10 mouse cellular contexts compared by ENCODE assay signal in the genomic region with DNA sequence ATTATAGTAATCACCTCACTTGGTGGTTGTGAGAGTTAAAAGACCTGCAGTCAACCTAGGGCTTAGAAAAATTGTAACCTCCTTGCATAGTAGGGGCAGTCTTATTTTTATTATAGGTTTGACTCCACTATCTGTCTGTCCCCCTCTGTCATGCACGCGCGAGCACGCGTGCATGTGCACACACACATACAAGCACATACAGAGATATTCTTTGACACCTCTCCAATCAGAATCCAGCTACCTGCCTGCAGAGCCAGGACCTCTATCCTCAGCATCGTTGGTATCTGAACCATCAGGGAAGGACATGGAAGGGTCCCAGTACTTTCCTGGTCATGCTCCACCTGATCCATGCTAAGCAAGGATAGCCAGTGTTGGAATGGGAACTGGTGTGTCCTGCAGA. TPM values are rescaled to one million over a fixed set of nuclear protein-coding genes. Genes with fewer than 3 reads are reported as not detected.
DNase-seq lines count a peak whose midpoint lies in the region; ATAC-seq and TF ChIP-seq lines count a peak whose summit lies in the region.
"Had no signal": no experiment of that assay in that cellular context is flagged by ENCODE, and none has a peak within 500 bp of the region (broad histone marks: within the 10 kb centered on the region; RNA-seq: fewer than 3 reads in every experiment).

No protein-coding gene starts in this region.

- no peaks in the 10 kb centered on the region; the same call in 1 of the 2 replicates for H3K79me2 ChIP-seq in heart, adult 2 months (replicated peaks; ENCODE audit: control insufficient read depth, insufficient read depth, low read length)

- no peaks in the 10 kb centered on the region for H3K27me3 ChIP-seq in heart, adult 2 months (ENCODE audit: control insufficient read depth, insufficient read depth, low read length)
- peaks cover 43% of the 10 kb centered on the region for H3K27me3 ChIP-seq in heart, embryonic 10.5 days (ENCODE audit: insufficient read depth, poor library complexity, severe bottlenecking)
- H3K27me3 ChIP-seq in hindbrain, embryonic 15.5 days = no peaks in the 10 kb centered on the region
- H3K27me3 ChIP-seq in neural tube, embryonic 13.5 days = peaks cover 23% of the 10 kb centered on the region; the same call in 1 of the 2 replicates

- TF ChIP-seq CTCF in heart, adult 2 months (IDR thresholded peaks at IDR 0.05) = no peak
- no peak for TF ChIP-seq CTCF in lung, adult 2 months (IDR thresholded peaks at IDR 0.05; ENCODE audit: insufficient read depth, low read length)

- intact Hi-C loops in heart, adult 2 months (cut with DNase I) = loop anchor here (2.0 kb wide), 1 partner anchor 52 kb away; no protein-coding TSS in a partner anchor

- TF ChIP-seq POLR2A in heart, adult 2 months (IDR thresholded peaks at IDR 0.05; ENCODE audit: insufficient read depth, low read depth, low read length) = no peak
- TF ChIP-seq POLR2A in lung, adult 2 months (IDR thresholded peaks at IDR 0.05; ENCODE audit: borderline replicate concordance, extremely low read depth, low read depth, low read length) = no peak

- no peak for DNase-seq in heart, adult 2 months
- DNase-seq in heart, embryonic 10.5 days (ENCODE audit: low spot score) = no peak
- DNase-seq in lung, adult 2 months = no peak
- no peak for DNase-seq in lung, postnatal 36 days
- DNase-seq in thymus, postnatal 25 days = no peak
- DNase-seq in cerebellum, postnatal 14 days = no peak

- H3K36me3 ChIP-seq in heart, adult 2 months (ENCODE audit: control insufficient read depth, insufficient read depth, low read length) = no peaks in the 10 kb centered on the region
- no peaks in the 10 kb centered on the region for H3K36me3 ChIP-seq in heart, embryonic 10.5 days
- no peaks in the 10 kb centered on the region for H3K36me3 ChIP-seq in hindbrain, embryonic 15.5 days
- no peaks in the 10 kb centered on the region for H3K36me3 ChIP-seq in neural tube, embryonic 13.5 days

- peak overlapping the region; percentile 94; the same call in 1 of the 2 replicates for H3K4me2 ChIP-seq in hindbrain, embryonic 15.5 days
- H3K4me2 ChIP-seq in neural tube, embryonic 13.5 days = peak overlapping the region; percentile 61

- 81% methylated on average over 6 of the region's 6 CpGs for WGBS in heart, adult 2 months
- WGBS in heart, embryonic 10.5 days = 93% methylated on average over 6 of the region's 6 CpGs
- 82% methylated on average over 6 of the region's 6 CpGs for WGBS in lung, adult 2 months
- 91% methylated on average over 6 of the region's 6 CpGs for WGBS in hindbrain, embryonic 15.5 days
- WGBS in neural tube, embryonic 13.5 days = 92% methylated on average over 6 of the region's 6 CpGs

- no peaks in the 10 kb centered on the region for H3K9me3 ChIP-seq in heart, embryonic 10.5 days
- no peaks in the 10 kb centered on the region for H3K9me3 ChIP-seq in hindbrain, embryonic 15.5 days
- H3K9me3 ChIP-seq in neural tube, embryonic 13.5 days = no peaks in the 10 kb centered on the region

- TF ChIP-seq EP300 in heart, adult 2 months (IDR thresholded peaks at IDR 0.05; ENCODE audit: insufficient read depth, low read depth, low read length) = no peak

- peak overlapping the region; percentile 81 for H3K27ac ChIP-seq in heart, adult 2 months
- H3K27ac ChIP-seq in heart, embryonic 10.5 days = no peak overlapping the region
- no peak overlapping the region for H3K27ac ChIP-seq in hindbrain, embryonic 15.5 days (replicated peaks)
- H3K27ac ChIP-seq in neural tube, embryonic 13.5 days (replicated peaks) = no peak overlapping the region

- peaks cover 11% of the 10 kb centered on the region for H3K4me1 ChIP-seq in heart, adult 2 months (ENCODE audit: control insufficient read depth, insufficient read depth, low read length)
- peaks cover 63% of the 10 kb centered on the region for H3K4me1 ChIP-seq in heart, embryonic 10.5 days
- H3K4me1 ChIP-seq in lung, adult 2 months (ENCODE audit: control insufficient read depth, insufficient read depth, low read length) = peaks cover 7% of the 10 kb centered on the region; the same call in 1 of the 2 replicates
- H3K4me1 ChIP-seq in hindbrain, embryonic 15.5 days (replicated peaks) = peaks cover 14% of the 10 kb centered on the region; the same call in 1 of the 2 replicates
- peaks cover 20% of the 10 kb centered on the region for H3K4me1 ChIP-seq in neural tube, embryonic 13.5 days (replicated peaks)

- H3K4me3 ChIP-seq in heart, adult 2 months = peak overlapping the region; percentile 90
- no peak overlapping the region for H3K4me3 ChIP-seq in heart, embryonic 10.5 days
- H3K4me3 ChIP-seq in lung, adult 2 months (replicated peaks; ENCODE audit: extremely low read depth, low read depth, low read length) = peak overlapping the region; percentile 54
- no peak overlapping the region for H3K4me3 ChIP-seq in hindbrain, embryonic 15.5 days
- peak overlapping the region; percentile 51; the same call in 1 of the 2 replicates for H3K4me3 ChIP-seq in neural tube, embryonic 13.5 days
- H3K4me3 ChIP-seq: myocyte had no signal

- H3K9ac ChIP-seq in heart, adult 2 months (ENCODE audit: low read depth, low read length) = 0 out of 2 replicates have a peak overlapping the region, but pooled peaks have one; percentile 89
- H3K9ac ChIP-seq in hindbrain, embryonic 15.5 days = no peak overlapping the region
- H3K9ac ChIP-seq in neural tube, embryonic 13.5 days = no peak overlapping the region

- ATAC-seq in hindbrain, embryonic 15.5 days (ENCODE audit: low FRiP score, low read depth) = no peak
- no peak for ATAC-seq in neural tube, embryonic 13.5 days (ENCODE audit: low read depth)

RNA-seq across cellular contexts. Expression of gene Lrrc32, which starts 1.8 kb away (rescaled TPM):
- total RNA-seq in heart, adult 2 months (2021) = 10 to 100 TPM; 13.6 to 13.7 TPM
- 14.5 and 21.9 TPM in 2 replicates for polyA plus RNA-seq in heart, adult 2 months (2012; rRNA removed)
- 4.8 and 7.3 TPM in 2 replicates for polyA plus RNA-seq in heart, embryonic 10.5 days (2016; fragmentation: Nextera tagmentation; extraction: Ambion mirVana)
- 38.4 and 49.3 TPM in 2 replicates for polyA plus RNA-seq in lung, adult 2 months (2012; rRNA removed)
- polyA plus RNA-seq in hindbrain, embryonic 15.5 days (2015; fragmentation: Nextera tagmentation; extraction: Ambion mirVana) = 4.6 and 5.6 TPM in 2 replicates
- polyA plus RNA-seq in neural tube, embryonic 13.5 days (2015; fragmentation: Nextera tagmentation; extraction: Ambion mirVana) = 4.6 and 4.9 TPM in 2 replicates

RNA-seq across cellular contexts. Expression of gene Gucy2d, which starts 50.7 kb away (rescaled TPM):
- under 1 TPM in 1 of 2 experiments, not detected in 1; 0.21 TPM for total RNA-seq in heart, adult 2 months (2021)
- 0.20 TPM in 1 of 2 replicates, not detected in the other for polyA plus RNA-seq in heart, adult 2 months (2012; rRNA removed)
- polyA plus RNA-seq in heart, embryonic 10.5 days (2016; fragmentation: Nextera tagmentation; extraction: Ambion mirVana) = not detected in 2 replicates
- 0.04 TPM in 1 of 2 replicates, not detected in the other for polyA plus RNA-seq in lung, adult 2 months (2012; rRNA removed)
- 0.13 and 0.58 TPM in 2 replicates for polyA plus RNA-seq in hindbrain, embryonic 15.5 days (2015; fragmentation: Nextera tagmentation; extraction: Ambion mirVana)
- 0.43 TPM in 1 of 2 replicates, not detected in the other for polyA plus RNA-seq in neural tube, embryonic 13.5 days (2015; fragmentation: Nextera tagmentation; extraction: Ambion mirVana)
- polyA plus RNA-seq: C2C12, myocyte had no signal

Comparison
In these comparisons a context has a peak if more than half of its experiments do, and no peak if none do; other contexts are left out.
1. H3K4me3 ChIP-seq: peak in heart, adult 2 months (single experiment), lung, adult 2 months (single experiment) and neural tube, embryonic 13.5 days (single experiment); none in heart, embryonic 10.5 days (single experiment) and hindbrain, embryonic 15.5 days (single experiment).